Mouse (Mus musculus) lung, adult 2 months (tissue): ENCODE data around the gene Hyal2.

ENCODE experiments used
- CTCF ChIP-seq: fragments of 200-500 bp; IDR thresholded peaks from 2 replicates; pipeline ENCODE4 v1.5.1; 2011; ENCODE audit warnings: mild to moderate bottlenecking, low read length, control low read depth; ENCODE audit not compliant: insufficient read depth
- POLR2A ChIP-seq: fragments of 200-500 bp; IDR thresholded peaks from 2 replicates; pipeline ENCODE4 v1.6.1; 2011; ENCODE audit warnings: low read depth, mild to moderate bottlenecking, control low read depth, low read length, borderline replicate concordance; ENCODE audit errors: extremely low read depth

DNA sequence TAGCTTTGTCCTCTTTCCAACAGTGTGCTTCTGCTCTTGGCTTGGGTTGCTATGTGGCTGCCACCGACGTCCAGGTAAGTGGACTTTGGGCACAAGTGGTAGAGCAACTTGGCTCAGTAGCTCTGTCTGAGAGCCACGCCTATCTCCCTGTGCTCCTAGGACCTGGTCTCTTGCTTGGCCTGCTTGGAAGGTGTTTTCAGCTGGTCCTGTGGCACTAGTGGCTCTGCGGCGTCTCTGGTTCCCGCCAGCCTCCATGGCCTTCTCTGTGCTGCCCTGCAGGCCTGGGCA is 23.0 kb downstream of the Hyal2 start:
- TF ChIP-seq CTCF: no peak
- no peak for TF ChIP-seq POLR2A
